Mouse (Mus musculus) B cell, adult (primary cell): Measurements from ENCODE around the gene Sh3rf1. TPM values are rescaled to one million over a fixed set of nuclear protein-coding genes. Genes with fewer than 3 reads are reported as not detected.

Experiments
- total RNA-seq: library from RNA; stranded (reverse); gene quantifications from 4 replicates; pipeline ENCODE4 v1.2.4, GENCODE M21; 2023; ENCODE audit not compliant: inconsistent age

Sh3rf1 gene
- 3.7 to 6.9 TPM (median 5.8 TPM) in 4 replicates for total RNA-seq

GRCm38 (mm10) chr8:61223729-61224379 is at the start of gene Sh3rf1:
Sh3rf1 (plus strand) TSS chr8:61223872.

Other genes with a start within 250 kb of the Sh3rf1 start
- gene Clcn3, start 240.6 kb upstream of the Sh3rf1 start, total RNA-seq, result 51.8 to 55.6 TPM (median 54.5 TPM) in 4 replicates
- gene Nek1, start 230.7 kb upstream of the Sh3rf1 start, total RNA-seq, result 6.4 to 7.5 TPM (median 7.2 TPM) in 4 replicates